Mouse (Mus musculus) c-Kit-positive CD71-positive TER-119-negative erythroid progenitor cells, embryonic 14.5 days (primary cell): ENCODE measurements around the gene Vps4a.
"Not testable (repeated sequence)": the region's sequence is repeated elsewhere in the genome, so short reads cannot be mapped to it uniquely, and the experiment has no call there.

ENCODE experiments used
- DNase-seq: peaks from one replicate; pipeline ENCODE4 v3.0.0-alpha.2; 2013; ENCODE audit warnings: low read depth

Vps4a gene

DNA sequence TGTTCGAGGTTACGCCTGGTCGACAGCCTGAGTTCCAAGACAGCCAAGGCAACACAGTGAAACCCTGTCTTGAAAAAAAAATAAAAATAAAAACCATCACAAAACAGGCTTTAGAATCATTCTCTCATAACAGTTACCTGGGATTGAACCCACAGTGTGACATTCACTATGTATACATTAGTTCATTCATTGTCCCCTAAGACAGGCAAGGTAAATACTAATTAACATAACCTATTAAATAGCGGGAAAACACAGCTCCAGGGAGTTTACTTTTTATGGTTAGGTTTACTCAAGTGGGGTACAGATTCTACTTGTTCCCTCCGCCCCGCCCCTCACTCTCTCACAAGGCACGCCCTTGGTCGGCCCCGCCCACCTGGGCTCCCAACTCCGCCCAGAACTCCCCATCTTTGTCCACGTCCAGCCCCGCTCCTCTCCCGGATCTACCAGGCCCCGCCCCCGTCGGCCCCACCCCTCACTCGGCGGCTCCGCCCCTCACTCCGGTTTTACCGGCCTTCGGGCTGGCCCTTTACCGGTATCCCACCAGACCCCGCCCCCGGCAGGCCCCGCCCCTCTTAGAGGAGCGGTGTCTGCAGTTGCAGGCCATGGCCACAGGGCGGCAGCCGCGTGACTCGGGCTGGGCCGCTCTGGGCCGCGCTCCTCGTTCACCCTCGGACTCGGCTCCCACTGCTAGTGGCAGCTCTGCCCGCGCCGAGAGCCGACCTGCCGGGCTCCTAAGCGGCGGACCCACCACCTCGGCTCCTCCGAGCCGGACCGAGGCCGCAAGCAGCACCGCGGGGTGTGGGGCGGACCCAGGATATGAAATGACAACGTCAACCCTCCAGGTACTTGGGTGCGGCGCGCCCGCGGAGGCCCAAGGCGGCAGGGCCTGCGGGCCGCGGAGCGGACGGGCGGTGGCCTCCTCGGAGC is at the start of gene Vps4a:
Vps4a (plus strand) TSS at position 573 of the 927 bp plus-strand sequence.
- DNase-seq: peak; percentile 82

- no peak for DNase-seq
These were observed 45.6 kb upstream of the Vps4a start for GRCm38 (mm10) chr8:106985404-106985821.

- DNase-seq: no peak
These were observed 45.1 kb upstream of the Vps4a start for GRCm38 (mm10) chr8:106985951-106986350.

DNA sequence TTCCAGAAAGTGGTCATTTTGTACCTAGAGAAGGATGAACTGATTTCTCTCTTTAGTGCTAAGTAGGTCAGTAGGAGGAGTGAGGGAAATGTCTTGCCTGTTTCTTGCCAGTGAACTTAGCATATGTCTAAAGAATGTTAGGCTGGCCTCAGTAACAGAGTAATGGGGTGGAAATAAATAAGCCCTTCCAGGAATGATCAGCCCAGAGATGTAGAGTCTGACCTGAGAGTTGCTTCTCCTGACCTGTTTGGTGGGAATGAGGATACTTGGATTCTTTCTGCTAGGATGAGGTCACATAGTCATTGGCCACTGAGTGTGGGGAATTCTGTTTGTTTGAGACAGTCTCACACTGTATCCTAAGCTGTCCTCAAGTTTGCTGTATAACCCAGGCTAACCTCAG is 43.5 kb upstream of the Vps4a start:
- no peak for DNase-seq

DNA sequence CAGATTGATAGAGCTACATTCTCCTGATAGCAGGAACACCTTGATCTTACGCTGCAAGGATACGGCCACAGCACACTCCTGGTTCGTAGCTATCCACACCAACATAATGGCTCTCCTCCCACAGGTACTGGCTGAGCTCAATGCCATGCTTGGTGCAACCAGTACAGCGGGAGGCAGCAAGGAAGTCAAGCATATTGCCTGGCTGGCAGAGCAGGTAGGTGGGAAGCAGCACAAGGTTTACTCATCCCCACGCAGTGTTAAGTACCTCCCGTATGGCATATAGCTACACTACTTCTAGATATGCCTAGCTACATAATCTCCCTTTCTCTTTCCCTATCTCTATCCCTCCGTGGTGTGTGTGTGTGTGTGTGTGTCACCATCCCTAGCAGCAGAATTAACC is 39.6 kb upstream of the Vps4a start:
- no peak for DNase-seq

DNA sequence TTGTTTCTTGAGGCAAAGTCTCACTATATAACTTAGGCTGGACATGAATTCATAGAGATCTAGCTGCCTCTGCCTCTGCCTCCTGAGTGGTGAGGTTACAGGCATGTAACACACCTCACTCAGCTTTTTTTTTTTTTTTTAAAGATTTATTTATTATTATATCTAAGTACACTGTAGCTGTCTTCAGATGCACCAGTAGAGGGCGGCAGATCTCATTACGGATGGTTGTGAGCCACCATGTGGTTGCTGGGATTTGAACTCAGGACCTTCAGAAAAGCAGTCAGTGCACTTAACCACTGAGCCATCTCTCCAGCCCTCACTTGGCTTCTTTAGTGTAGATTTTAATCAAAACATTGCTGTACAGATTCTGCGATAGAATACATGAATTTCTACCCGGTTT is 34.7 kb upstream of the Vps4a start:
- DNase-seq: not testable (repeated sequence)

- no peak for DNase-seq
These were observed 33.6 kb upstream of the Vps4a start for GRCm38 (mm10) chr8:106997416-106997815.

DNA sequence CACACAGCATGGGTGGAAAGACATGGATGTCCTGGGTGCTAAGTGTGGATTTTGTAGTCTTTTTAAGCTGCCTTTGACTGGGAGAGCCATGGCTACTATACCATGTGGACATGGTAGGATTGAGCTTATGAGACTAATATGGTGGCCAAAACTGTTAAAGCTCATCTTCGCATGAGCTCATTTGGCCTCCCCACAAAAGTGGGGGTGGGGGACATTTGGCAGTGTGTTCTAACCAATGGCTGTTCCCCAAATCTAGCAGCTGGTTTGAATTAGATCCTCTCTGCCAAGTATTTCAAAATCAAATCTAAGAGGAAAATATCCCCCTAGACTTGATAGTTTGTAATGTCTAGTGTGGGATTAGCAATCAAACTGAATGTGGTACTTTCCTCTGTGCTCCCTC is 32.0 kb upstream of the Vps4a start:
- DNase-seq: no peak

- peak; percentile 71 for DNase-seq
These were observed 28.5 kb upstream of the Vps4a start for GRCm38 (mm10) chr8:107002532-107002931.

DNA sequence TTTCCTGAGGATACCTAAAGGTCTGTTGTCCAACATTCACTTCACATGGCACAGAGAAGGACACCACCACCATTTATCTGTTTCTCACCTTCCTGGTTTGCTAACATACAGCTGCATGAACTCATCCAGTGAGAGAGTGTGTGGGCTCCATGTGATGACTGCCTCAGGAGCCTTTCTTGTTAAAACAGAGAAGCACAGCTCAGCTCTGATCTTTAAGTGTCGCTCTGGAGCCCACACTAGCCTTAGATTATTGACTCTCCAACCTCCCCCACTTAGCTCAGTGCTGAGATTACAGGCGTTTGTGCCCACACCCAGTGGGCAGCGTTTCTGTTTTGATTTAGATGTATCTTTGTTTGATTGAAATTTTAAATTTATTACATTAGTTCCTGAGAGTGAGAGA is 23.2 kb upstream of the Vps4a start:
- no peak for DNase-seq

GRCm38 (mm10) chr8:107012666-107013065 is 18.4 kb upstream of the Vps4a start:
- no peak for DNase-seq

- no peak for DNase-seq
These were observed 16.1 kb upstream of the Vps4a start for GRCm38 (mm10) chr8:107014915-107015314.

DNA sequence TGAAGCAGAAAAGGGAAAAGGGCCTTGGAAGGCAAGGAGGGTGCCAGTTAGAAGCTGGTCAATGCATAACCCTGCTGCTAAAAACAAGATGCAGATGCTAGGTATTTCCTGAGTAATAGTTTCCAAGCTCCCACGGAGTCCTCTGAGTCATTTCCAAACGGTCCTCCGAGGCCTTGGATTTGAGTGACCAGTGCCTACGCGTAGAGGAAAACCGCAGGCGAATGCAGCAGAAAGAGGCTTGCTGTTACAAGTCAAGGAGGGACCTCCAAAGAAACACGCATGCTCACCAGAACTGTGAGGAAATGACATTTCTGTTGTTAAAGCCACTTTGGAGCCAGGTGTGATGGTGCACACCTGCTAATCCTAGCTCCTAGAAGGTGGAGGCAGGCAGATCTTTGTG is 7.5 kb upstream of the Vps4a start:
- no peak for DNase-seq

DNA sequence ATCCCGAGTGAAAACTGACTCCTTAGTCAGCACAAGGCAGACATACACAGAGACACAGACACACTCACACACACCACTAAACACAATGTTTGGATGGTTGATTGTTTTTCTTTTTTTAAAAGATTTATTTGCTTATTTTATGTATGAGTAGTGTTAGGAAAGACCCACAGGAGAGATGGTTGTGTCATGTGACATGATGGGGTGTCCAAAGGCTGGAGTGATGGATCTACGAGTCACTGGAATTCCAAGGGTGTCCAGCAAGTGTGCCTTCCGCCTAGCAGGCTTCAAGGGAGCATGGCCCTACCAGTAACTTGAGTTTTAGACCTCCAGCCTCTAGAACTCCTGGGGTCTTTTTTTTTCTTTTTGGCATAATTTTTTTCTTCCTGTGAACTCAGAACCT is 1.7 kb upstream of the Vps4a start:
- no peak for DNase-seq

- no peak for DNase-seq
These were observed 964 bp upstream of the Vps4a start for GRCm38 (mm10) chr8:107030058-107030457.

GRCm38 (mm10) chr8:107031577-107032090 is 612 bp downstream of the Vps4a start:
- DNase-seq: peak; percentile 27

DNA sequence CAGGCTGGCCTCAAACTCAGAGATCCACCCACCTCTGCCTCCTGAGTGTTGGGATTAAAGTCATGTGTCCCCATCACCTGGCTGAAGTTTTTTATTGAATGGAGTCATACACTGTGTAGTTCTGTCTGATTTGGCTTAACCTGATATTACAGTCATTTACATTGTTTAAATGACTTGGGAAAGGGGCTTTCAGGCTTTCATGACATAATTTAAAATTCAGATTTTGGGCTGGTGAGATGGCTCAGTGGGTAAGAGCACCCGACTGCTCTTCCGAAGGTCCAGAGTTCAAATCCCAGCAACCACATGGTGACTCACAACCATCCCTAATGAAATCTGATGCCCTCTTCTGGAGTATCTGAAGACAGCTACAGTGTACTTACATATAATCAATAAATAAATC is 2.6 kb downstream of the Vps4a start:
- DNase-seq: not testable (repeated sequence)

- DNase-seq: no peak
These were observed 4.6 kb downstream of the Vps4a start for GRCm38 (mm10) chr8:107035641-107036040.

- no peak for DNase-seq
These were observed 5.6 kb downstream of the Vps4a start for GRCm38 (mm10) chr8:107036626-107037025.

DNA sequence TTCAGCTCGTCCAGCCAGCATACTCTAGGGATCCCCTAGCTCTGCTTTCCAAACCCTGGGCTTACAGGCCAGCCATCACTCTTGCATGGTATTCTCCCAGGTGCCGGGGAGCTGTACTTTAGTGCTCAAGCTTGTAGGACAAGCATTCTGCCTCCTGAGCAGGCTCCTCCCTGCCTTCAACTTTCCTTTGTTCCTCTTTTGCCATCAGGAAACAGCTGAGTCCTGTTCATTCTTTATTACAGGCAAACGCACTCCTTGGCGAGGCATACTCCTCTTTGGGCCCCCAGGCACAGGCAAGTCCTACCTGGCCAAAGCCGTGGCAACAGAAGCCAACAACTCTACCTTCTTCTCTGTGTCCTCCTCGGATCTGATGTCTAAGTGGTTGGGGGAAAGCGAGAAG is 9.6 kb downstream of the Vps4a start:
- DNase-seq: no peak

DNA sequence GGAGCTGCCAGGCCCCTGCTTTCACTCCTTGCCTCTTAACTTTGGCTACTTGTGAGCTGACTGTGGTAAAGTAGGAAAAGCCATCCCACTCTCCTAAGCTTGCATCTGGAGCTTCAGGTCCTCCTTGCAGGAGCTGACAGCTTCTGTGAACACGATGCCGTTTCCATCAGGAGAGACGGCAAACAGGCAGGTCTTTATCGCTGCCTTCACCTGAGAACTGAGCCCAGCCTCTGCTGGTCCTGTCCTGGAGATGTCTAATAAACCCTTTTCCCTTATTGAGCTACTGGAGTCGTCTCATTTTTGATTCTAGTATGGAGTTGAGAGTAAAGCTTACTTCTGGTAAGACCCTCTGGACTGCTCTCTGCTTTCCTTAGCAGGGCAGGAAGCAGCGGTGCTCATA is 14.5 kb downstream of the Vps4a start:
- no peak for DNase-seq

DNA sequence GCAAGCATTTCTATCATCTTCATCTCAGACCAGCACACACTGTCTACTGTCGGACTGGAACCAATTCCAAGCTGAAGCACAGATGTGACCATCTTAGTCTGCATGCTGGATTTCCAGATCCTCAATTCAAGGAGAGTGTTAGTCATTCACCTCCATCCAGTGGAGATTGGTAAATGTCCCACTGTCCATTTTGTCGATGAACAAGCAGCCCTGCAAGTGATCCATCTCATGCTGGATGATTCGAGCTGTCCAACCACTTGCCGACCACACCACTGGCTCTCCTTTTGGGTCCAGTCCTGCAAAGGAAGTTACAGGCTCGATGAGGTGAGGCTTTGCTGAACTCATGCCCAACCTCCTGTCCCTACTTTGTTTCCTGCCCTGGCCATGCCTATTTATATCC is 16.0 kb downstream of the Vps4a start:
- no peak for DNase-seq

DNA sequence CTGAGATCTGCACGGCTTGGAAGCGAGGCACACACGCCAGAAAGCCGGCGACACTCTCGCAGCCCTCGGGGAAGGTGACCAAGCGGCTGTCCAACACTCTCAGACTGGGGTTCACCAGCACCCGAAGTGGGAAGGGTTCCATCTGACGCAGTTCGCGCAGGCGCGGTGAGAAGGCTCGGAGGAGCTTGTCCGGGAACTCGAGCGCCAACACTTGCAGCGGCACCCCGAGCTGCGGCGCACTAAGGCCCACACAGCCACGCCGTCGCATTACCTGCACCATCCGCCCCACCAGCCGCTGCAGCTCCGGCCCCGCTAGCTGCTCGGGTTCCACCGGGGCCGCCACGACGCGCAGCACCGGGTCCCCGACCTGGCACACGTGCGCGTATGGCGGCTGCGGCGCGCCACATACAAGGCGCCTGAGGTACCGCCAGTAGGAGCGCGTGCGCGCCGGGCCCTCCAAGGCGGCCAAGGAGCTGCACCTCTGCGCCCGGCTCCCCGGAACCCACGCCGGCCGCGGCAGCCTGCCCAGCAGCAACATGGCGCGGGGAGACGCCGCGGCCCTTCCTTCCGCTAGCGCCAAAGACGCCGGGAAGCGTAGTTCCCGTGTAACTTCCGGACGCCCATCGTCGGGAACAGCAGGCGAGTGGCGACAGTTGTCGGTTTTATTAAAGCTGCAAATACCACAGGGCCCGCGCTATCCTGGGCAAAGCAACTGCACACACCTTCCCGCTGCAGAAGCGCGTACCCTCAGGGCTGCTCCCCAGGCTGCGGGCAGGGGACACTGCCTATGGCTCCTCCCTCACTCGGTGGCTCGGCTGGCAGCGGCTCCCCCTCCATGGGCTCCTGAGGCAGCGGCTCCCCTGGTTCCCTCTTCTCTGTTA is 17.3 kb downstream of the Vps4a start, which contains the start of gene Pdf:
Pdf (minus strand) TSS at position 554 of the 881 bp plus-strand sequence.
- peak; percentile 75 for DNase-seq
